Comparison of ENCODE assay signal across 8 mouse cellular contexts in the genomic region with DNA sequence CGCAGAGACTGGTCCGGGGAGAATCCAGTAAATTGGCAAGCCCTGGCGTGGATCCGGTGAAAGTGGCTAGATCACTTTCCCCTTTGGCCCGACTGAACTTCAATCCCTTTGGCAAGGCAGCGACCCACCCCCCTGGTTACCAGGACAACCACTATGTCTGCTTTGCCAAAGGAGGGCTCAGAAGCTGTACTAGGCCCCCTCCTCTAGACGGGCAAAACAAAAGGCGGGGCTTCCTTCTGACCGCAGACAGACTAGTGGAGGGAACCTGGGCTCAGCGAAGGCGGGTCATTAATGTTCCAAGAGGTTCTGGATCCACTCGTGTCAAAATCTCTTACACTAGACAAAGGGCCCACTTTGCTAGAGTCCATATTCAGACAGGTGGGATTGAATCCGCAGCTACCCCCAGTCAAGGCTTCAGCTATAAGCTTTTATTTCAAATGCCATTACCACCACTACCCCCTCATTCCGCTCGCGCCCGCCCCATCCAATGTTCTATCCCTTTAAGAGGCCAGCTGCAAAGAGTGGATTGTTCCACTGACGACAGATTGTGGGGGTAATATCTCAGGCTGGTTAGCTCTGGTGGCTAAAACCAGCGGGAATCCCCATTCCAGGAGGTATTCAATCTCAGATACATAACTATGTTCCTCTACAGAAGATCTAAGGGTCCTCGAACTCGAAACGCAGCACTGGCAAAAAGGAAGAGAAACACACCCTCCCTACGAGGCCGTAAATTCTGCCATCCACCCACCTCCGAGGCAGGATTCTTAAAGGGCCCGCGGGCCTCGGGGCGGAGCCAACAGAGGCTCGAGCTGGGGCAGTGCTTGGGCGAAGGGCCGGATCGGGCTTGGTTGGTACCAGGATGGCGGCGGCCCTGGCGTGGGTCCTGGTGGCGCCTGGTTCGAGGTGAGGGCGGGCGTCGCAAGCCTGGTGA. TPM values are rescaled to one million over a fixed set of nuclear protein-coding genes. Genes with fewer than 3 reads are reported as not detected.
DNase-seq lines count a peak whose midpoint lies in the region; ATAC-seq and TF ChIP-seq lines count a peak whose summit lies in the region.

No protein-coding gene starts in this region.

- H3K4me3 ChIP-seq in E14TG2a.4 (replicated peaks; ENCODE audit: low read length), result peak overlapping the region; percentile 89
- H3K4me3 ChIP-seq in forebrain, embryonic 12.5 days (replicated peaks), result peak overlapping the region; percentile 82
- H3K4me3 ChIP-seq in heart, postnatal 0 days (ENCODE audit: low read depth, low read length), result peak overlapping the region; percentile 76
- peak overlapping the region; percentile 88 for H3K4me3 ChIP-seq in neural tube, embryonic 14.5 days (ENCODE audit: low read depth, low read length)

- H3K27ac ChIP-seq in forebrain, embryonic 12.5 days, result peak overlapping the region; percentile 86
- H3K27ac ChIP-seq in heart, postnatal 0 days (ENCODE audit: low read depth), result peak overlapping the region; percentile 90
- peak overlapping the region; percentile 85 for H3K27ac ChIP-seq in neural tube, embryonic 14.5 days (ENCODE audit: low read depth, low read length)

- under 1% methylated on average over 41 of the region's 41 CpGs for WGBS in forebrain, embryonic 12.5 days
- WGBS in heart, postnatal 0 days, result 2% methylated on average over 41 of the region's 41 CpGs
- WGBS in neural tube, embryonic 14.5 days, result under 1% methylated on average over 38 of the region's 41 CpGs

- peaks cover 43% of the 10 kb centered on the region for H3K36me3 ChIP-seq in E14TG2a.4 (ENCODE audit: insufficient read depth, low read length)
- H3K36me3 ChIP-seq in forebrain, embryonic 12.5 days (replicated peaks), result peaks cover 57% of the 10 kb centered on the region
- H3K36me3 ChIP-seq in heart, postnatal 0 days (replicated peaks; ENCODE audit: control insufficient read depth, insufficient read depth, low read length), result peaks cover 27% of the 10 kb centered on the region
- H3K36me3 ChIP-seq in neural tube, embryonic 14.5 days (ENCODE audit: control insufficient read depth, insufficient read depth, low read length), result peaks cover 27% of the 10 kb centered on the region

- H3K27me3 ChIP-seq in E14TG2a.4 (ENCODE audit: insufficient read depth, low read length), result peaks cover 28% of the 10 kb centered on the region
- no peaks in the 10 kb centered on the region for H3K27me3 ChIP-seq in forebrain, embryonic 12.5 days
- H3K27me3 ChIP-seq in heart, postnatal 0 days (ENCODE audit: control insufficient read depth, insufficient read depth, low read length), result no peaks in the 10 kb centered on the region
- no peaks in the 10 kb centered on the region for H3K27me3 ChIP-seq in neural tube, embryonic 14.5 days (ENCODE audit: control insufficient read depth, insufficient read depth, low read length)

- H3K4me2 ChIP-seq in forebrain, embryonic 12.5 days, result peak overlapping the region; percentile 88
- H3K4me2 ChIP-seq in heart, postnatal 0 days (ENCODE audit: low read depth, low read length), result peak overlapping the region; percentile 76
- peak overlapping the region; percentile 95 for H3K4me2 ChIP-seq in neural tube, embryonic 14.5 days (ENCODE audit: low read depth, low read length)

- ATAC-seq in forebrain, embryonic 12.5 days (ENCODE audit: low FRiP score), result peak; percentile 91
- ATAC-seq in heart, postnatal 0 days (ENCODE audit: insufficient read depth, low read depth), result peak; percentile 79
- peak; percentile 84 for ATAC-seq in neural tube, embryonic 14.5 days (ENCODE audit: low read depth)

- H3K9me3 ChIP-seq in E14TG2a.4 (ENCODE audit: low read length), result no peaks in the 10 kb centered on the region
- H3K9me3 ChIP-seq in forebrain, embryonic 12.5 days, result no peaks in the 10 kb centered on the region
- no peaks in the 10 kb centered on the region for H3K9me3 ChIP-seq in heart, postnatal 0 days (replicated peaks; ENCODE audit: control insufficient read depth, low read length)
- H3K9me3 ChIP-seq in neural tube, embryonic 14.5 days (ENCODE audit: control insufficient read depth, low read length), result no peaks in the 10 kb centered on the region

- H3K9ac ChIP-seq in forebrain, embryonic 12.5 days, result peak overlapping the region; percentile 84
- H3K9ac ChIP-seq in heart, postnatal 0 days (replicated peaks; ENCODE audit: low read depth, low read length), result peak overlapping the region; percentile 77
- peak overlapping the region; percentile 86 for H3K9ac ChIP-seq in neural tube, embryonic 14.5 days (replicated peaks; ENCODE audit: low read depth, low read length)

- TF ChIP-seq EP300 in heart, postnatal 0 days (IDR thresholded peaks at IDR 0.05; ENCODE audit: low read depth), result peak; percentile 95

- peak; percentile 89 for DNase-seq in c-Kit-positive CD71-positive TER-119-positive erythroid progenitor cells, embryonic 14.5 days (ENCODE audit: low spot score)
- DNase-seq in heart, postnatal 0 days (ENCODE audit: low spot score), result peak; percentile 85
- DNase-seq in kidney, postnatal 36 days, result peak; percentile 93 to 95
- DNase-seq in lung, adult 18-20 months, result peak; percentile 90 to 92
- peak; percentile 76 for DNase-seq in telencephalon, adult 2 months (ENCODE audit: low read depth, low spot score)

- no peak for TF ChIP-seq CTCF in E14TG2a.4 (conservative IDR thresholded peaks at IDR 0.05; ENCODE audit: low read length)
- no peak for TF ChIP-seq CTCF in heart, postnatal 0 days (IDR thresholded peaks at IDR 0.05; ENCODE audit: low read depth)

- peaks cover 72% of the 10 kb centered on the region for H3K4me1 ChIP-seq in E14TG2a.4 (replicated peaks; ENCODE audit: low read depth, low read length)
- H3K4me1 ChIP-seq in forebrain, embryonic 12.5 days, result peaks cover 57% of the 10 kb centered on the region
- peaks cover 28% of the 10 kb centered on the region for H3K4me1 ChIP-seq in heart, postnatal 0 days (ENCODE audit: control insufficient read depth, insufficient read depth)
- peaks cover 41% of the 10 kb centered on the region for H3K4me1 ChIP-seq in neural tube, embryonic 14.5 days (ENCODE audit: control insufficient read depth, insufficient read depth, low read length)

RNA-seq across cellular contexts. Expression of a gene that starts 0.9 kb away (rescaled TPM):
- polyA plus RNA-seq in forebrain, embryonic 12.5 days (2016; fragmentation: Nextera tagmentation; extraction: Ambion mirVana), result 108 and 110 TPM in 2 replicates
- 67.8 and 97.3 TPM in 2 replicates for total RNA-seq in heart, postnatal 0 days (2014; rRNA removed; ENCODE audit: low replicate concordance)
- 58.6 and 60.5 TPM in 2 replicates for polyA plus RNA-seq in heart, postnatal 0 days (2015; fragmentation: Nextera tagmentation; extraction: Ambion mirVana)
- 60.3 and 70.0 TPM in 2 replicates for polyA plus RNA-seq in neural tube, embryonic 14.5 days (2014; fragmentation: Nextera tagmentation; extraction: Ambion mirVana)

RNA-seq across cellular contexts. Expression of a gene that starts 5.5 kb away (rescaled TPM):
- polyA plus RNA-seq in forebrain, embryonic 12.5 days (2016; fragmentation: Nextera tagmentation; extraction: Ambion mirVana), result 77.2 and 79.9 TPM in 2 replicates
- 38.6 and 51.2 TPM in 2 replicates for total RNA-seq in heart, postnatal 0 days (2014; rRNA removed; ENCODE audit: low replicate concordance)
- 37.0 and 38.8 TPM in 2 replicates for polyA plus RNA-seq in heart, postnatal 0 days (2015; fragmentation: Nextera tagmentation; extraction: Ambion mirVana)
- 111 and 126 TPM in 2 replicates for polyA plus RNA-seq in neural tube, embryonic 14.5 days (2014; fragmentation: Nextera tagmentation; extraction: Ambion mirVana)

RNA-seq across cellular contexts. Expression of a gene that starts 8.1 kb away (rescaled TPM):
- 6.9 and 8.4 TPM in 2 replicates for polyA plus RNA-seq in forebrain, embryonic 12.5 days (2016; fragmentation: Nextera tagmentation; extraction: Ambion mirVana)
- total RNA-seq in heart, postnatal 0 days (2014; rRNA removed; ENCODE audit: low replicate concordance), result 14.0 and 21.3 TPM in 2 replicates
- polyA plus RNA-seq in heart, postnatal 0 days (2015; fragmentation: Nextera tagmentation; extraction: Ambion mirVana), result 5.7 and 6.0 TPM in 2 replicates
- 3.1 and 4.7 TPM in 2 replicates for polyA plus RNA-seq in neural tube, embryonic 14.5 days (2014; fragmentation: Nextera tagmentation; extraction: Ambion mirVana)

RNA-seq across cellular contexts. Expression of a gene that starts 10.1 kb away (rescaled TPM):
- 13.7 and 14.2 TPM in 2 replicates for polyA plus RNA-seq in forebrain, embryonic 12.5 days (2016; fragmentation: Nextera tagmentation; extraction: Ambion mirVana)
- 28.4 and 58.8 TPM in 2 replicates for total RNA-seq in heart, postnatal 0 days (2014; rRNA removed; ENCODE audit: low replicate concordance)
- 14.5 and 17.5 TPM in 2 replicates for polyA plus RNA-seq in heart, postnatal 0 days (2015; fragmentation: Nextera tagmentation; extraction: Ambion mirVana)
- 13.3 and 15.6 TPM in 2 replicates for polyA plus RNA-seq in neural tube, embryonic 14.5 days (2014; fragmentation: Nextera tagmentation; extraction: Ambion mirVana)

RNA-seq across cellular contexts. Expression of a gene that starts 12.0 kb away (rescaled TPM):
- polyA plus RNA-seq in forebrain, embryonic 12.5 days (2016; fragmentation: Nextera tagmentation; extraction: Ambion mirVana), result 0.80 and 1.2 TPM in 2 replicates
- 0.65 and 0.66 TPM in 2 replicates for total RNA-seq in heart, postnatal 0 days (2014; rRNA removed; ENCODE audit: low replicate concordance)
- 0.29 and 0.44 TPM in 2 replicates for polyA plus RNA-seq in heart, postnatal 0 days (2015; fragmentation: Nextera tagmentation; extraction: Ambion mirVana)
- polyA plus RNA-seq in neural tube, embryonic 14.5 days (2014; fragmentation: Nextera tagmentation; extraction: Ambion mirVana), result 1.5 and 2.1 TPM in 2 replicates

Comparison
In these comparisons a context has a peak if more than half of its experiments do, and no peak if none do; other contexts are left out.
1. Peak in every context shown above with its lines: DNase-seq, ATAC-seq, H3K4me3 ChIP-seq and H3K27ac ChIP-seq.